Mouse (Mus musculus) midbrain, embryonic 16.5 days (tissue): ENCODE measurements around the gene Zfp54. TPM values are rescaled to one million over a fixed set of nuclear protein-coding genes. Genes with fewer than 3 reads are reported as not detected.
"Not testable (repeated sequence)": the region's sequence is repeated elsewhere in the genome, so short reads cannot be mapped to it uniquely, and the experiment has no call there.

Experiments used
- ATAC-seq: fragments of 200-750 bp; cut with Nextera tagmentation; 2 replicates; pipeline ENCODE4 v1.8.0; 2017; ENCODE audit warnings: moderate TSS enrichment
- H3K27ac ChIP-seq: fragments of 300-500 bp; sonication (generic); 2 replicates; pipeline ENCODE4 v1.5.1; 2014; ENCODE audit warnings: mild to moderate bottlenecking, low read length, mixed read lengths
- H3K27me3 ChIP-seq: fragments of 300-500 bp; sonication (generic); 2 replicates; pipeline ENCODE4 v1.6.1; 2014; ENCODE audit warnings: low read depth, low read length, mixed read lengths; ENCODE audit not compliant: control insufficient read depth, insufficient read depth
- H3K36me3 ChIP-seq: fragments of 300-500 bp; sonication (generic); 2 replicates; pipeline ENCODE4 v1.6.1; 2014; ENCODE audit warnings: mild to moderate bottlenecking, low read length, moderate library complexity, mixed read lengths; ENCODE audit not compliant: control insufficient read depth, insufficient read depth
- H3K4me1 ChIP-seq: fragments of 300-500 bp; sonication (generic); 2 replicates; pipeline ENCODE4 v1.6.1; 2014; ENCODE audit warnings: mild to moderate bottlenecking, low read length, mixed read lengths; ENCODE audit not compliant: control insufficient read depth, insufficient read depth
- H3K4me2 ChIP-seq: fragments of 300-500 bp; sonication (generic); 2 replicates; pipeline ENCODE4 v1.6.1; 2014; ENCODE audit warnings: mild to moderate bottlenecking, low read length, mixed read lengths
- H3K4me3 ChIP-seq: fragments of 300-500 bp; sonication (generic); 2 replicates; pipeline ENCODE4 v1.5.1; 2014; ENCODE audit warnings: low read depth, mild to moderate bottlenecking, low read length, moderate library complexity, mixed read lengths
- H3K9ac ChIP-seq: fragments of 300-500 bp; sonication (generic); 2 replicates; pipeline ENCODE4 v1.6.1; 2014; ENCODE audit warnings: low read depth, low read length, mixed read lengths
- H3K9me3 ChIP-seq: fragments of 300-500 bp; sonication (generic); replicated peaks from 2 replicates; pipeline ENCODE4 v1.6.1; 2014; ENCODE audit warnings: mild to moderate bottlenecking, low read length, mixed read lengths; ENCODE audit not compliant: control insufficient read depth, poor library complexity, severe bottlenecking
- WGBS: fragments of 180-500 bp; shearing (Covaris S2); extraction: QIAGEN DNeasy Blood & Tissue Kit; methylation state at CpG from one replicate; pipeline ENCODE4 v1.1.7; 2014; 5-methylcytosine and 5-hydroxymethylcytosine counted together
- polyA plus RNA-seq: library from polyadenylated mRNA; unstranded; fragments of >200 nt; fragmentation: Nextera tagmentation; extraction: Ambion mirVana; gene quantifications from 2 replicates; pipeline ENCODE4 v1.2.1, GENCODE M21; 2015

The Zfp54 gene
- 6.3 and 7.8 TPM in 2 replicates for polyA plus RNA-seq

DNA sequence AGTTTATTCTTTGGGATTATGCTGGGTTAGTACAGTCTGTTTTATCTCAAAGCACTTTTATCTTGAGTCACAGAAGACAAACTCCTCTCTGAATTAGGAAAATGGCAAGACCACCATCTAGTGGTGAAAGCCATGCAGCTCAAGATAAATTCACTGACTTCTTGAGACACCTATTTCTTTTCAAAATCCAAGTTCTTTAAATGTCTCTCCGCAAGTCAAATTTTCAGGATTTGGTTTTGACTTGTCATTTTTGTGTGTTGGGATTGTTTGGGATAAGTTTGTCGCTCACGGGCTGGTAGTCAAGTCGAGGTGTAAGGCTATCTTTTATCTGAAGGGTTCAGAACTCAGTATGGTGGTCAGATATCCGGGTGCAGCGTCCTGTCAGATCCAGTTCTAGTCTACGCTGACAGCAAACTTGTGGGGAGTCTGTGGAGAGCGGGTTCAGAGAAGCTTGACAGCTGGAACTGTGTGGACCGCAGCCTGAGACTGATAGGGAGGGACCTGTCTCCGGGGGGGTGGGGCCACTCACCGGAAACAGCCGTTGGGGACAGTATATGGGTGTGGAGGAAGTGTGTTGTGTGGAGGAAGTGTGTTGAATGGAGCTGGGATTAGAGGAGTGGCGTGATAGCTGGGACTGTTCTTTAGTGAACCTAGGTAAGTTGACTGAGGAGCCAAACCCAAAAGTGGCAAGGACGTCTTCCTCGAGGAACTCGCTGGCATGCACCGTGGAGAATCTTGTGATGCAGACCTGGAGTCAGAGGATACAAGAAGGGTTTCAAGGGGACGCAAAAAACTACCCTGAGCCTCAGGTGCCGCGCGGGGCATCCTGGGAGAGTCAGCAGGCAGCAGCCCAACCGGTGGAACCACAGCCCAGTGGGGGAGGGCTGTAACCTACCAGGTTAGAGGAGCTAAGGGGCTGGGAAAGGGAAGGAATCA is at the start of gene Zfp54:
Zfp54 (plus strand) TSS at position 564 of the 936 bp plus-strand sequence.
- Histone ChIP-seq H3K4me3 (peak within 1 kb of the TSS; percentile 53), H3K4me1 (peaks cover 6% of the 10 kb centered on the region), H3K27ac (peak within 1 kb of the TSS; percentile 69), H3K9ac (peak within 1 kb of the TSS; percentile 73), H3K36me3 (no peaks in the 10 kb centered on the region), H3K27me3 (no peaks in the 10 kb centered on the region), H3K4me2 (peak within 1 kb of the TSS; percentile 94), H3K9me3 (no peaks in the 10 kb centered on the region)
- peak; percentile 99 for ATAC-seq
- WGBS, result under 1% methylated on average over 22 of the region's 22 CpGs

DNA sequence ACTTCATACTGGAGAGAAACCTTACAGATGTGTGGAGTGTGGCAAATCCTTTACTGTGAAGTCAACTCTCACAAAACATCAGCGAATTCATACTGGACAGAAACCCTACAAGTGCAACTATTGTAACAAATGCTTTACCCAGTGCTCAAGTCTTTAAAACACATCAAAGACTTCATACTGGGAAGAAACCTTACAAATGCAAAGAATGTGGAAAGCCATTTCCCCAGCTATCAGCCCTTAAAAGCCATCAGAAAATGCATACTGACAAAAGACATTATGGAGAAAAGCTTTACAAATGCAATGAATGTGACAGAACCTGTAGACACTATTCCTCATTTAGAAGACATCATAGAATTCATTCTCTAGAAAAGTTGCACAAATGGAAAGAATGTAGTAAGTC is 47.7 kb upstream of the Zfp54 start:
- no peaks in the 10 kb centered on the region for H3K4me1 ChIP-seq
- 44% methylated on average over 1 of the region's 1 CpGs for WGBS
- no peak for ATAC-seq
- H3K9me3 ChIP-seq, result no peaks in the 10 kb centered on the region
- no peaks in the 10 kb centered on the region for H3K36me3 ChIP-seq
- H3K4me2 ChIP-seq, result no peak overlapping the region
- no peak overlapping the region for H3K27ac ChIP-seq
- no peak overlapping the region for H3K4me3 ChIP-seq
- no peaks in the 10 kb centered on the region; the same call in 1 of the 2 replicates for H3K27me3 ChIP-seq
- H3K9ac ChIP-seq, result no peak overlapping the region

DNA sequence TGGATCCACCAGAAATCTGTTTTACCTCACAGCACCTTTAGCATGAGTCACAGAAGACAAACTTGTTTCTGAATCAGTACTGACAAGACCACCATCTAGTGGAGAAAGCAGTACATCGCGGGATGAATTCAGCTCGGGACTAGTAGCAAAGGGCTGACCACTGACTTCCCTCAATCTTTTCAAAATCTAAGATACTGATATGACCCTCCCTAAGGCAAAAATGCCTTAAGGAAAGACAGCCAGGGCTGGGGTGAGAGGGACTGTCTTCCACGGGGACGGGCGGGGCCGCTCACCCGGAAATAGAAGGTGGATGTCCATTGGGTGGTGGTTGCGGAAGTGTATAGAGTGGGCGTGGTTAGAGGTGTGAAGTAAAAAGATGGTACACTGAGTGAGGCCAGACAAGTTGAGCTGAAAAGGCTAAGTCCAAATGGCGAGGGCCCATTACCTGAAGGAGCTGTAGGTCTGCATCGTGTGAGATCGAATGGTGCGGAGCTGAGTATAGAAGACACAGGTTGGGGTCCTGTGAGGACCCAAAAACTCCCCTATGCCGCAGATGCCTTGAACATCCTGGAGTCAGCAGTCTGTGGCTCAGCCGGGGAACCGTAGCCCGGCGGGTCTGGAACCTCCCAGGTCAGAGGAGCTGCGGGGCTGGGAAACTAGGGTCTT is 39.5 kb upstream of the Zfp54 start, which contains the start of gene Zfp677:
Zfp677 (plus strand) TSS at position 358 of the 666 bp plus-strand sequence.
- peaks cover 9% of the 10 kb centered on the region for H3K4me1 ChIP-seq

DNA sequence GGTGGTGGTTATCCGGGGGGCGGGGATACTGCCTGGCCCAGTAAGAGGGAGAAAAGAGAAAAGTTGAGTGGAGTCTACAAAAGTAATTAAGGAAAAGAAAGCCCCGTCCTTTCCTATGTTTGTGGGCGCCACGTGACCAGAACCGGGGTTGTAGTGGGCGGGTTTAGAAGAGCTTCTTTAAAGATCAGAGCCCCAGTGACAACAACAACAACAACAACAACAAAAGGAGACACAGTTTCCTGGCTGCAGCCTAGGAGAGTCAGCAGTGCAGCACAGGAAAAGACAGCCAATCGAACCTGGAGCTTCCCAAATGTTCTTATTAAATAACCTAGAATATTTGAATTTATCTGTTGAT is 39.0 kb upstream of the Zfp54 start:
- no peaks in the 10 kb centered on the region for H3K36me3 ChIP-seq
- H3K9me3 ChIP-seq, result no peaks in the 10 kb centered on the region
- H3K4me3 ChIP-seq, result peak overlapping the region; percentile 48
- H3K4me2 ChIP-seq, result peak overlapping the region; percentile 63
- peak overlapping the region; percentile 65 for H3K9ac ChIP-seq
- WGBS, result 12% methylated on average over 8 of the region's 8 CpGs
- no peaks in the 10 kb centered on the region for H3K27me3 ChIP-seq
- peaks cover 9% of the 10 kb centered on the region for H3K4me1 ChIP-seq
- ATAC-seq, result peak; percentile 77; the same call in 1 of the 2 replicates
- H3K27ac ChIP-seq, result no peak overlapping the region

More for the DNA sequence above, 39.5 kb upstream of the Zfp54 start, which contains the start of gene Zfp677:
- H3K4me2 ChIP-seq, result peak within 1 kb of the TSS; percentile 63
- H3K36me3 ChIP-seq, result no peaks in the 10 kb centered on the region
- peak; percentile 99 for ATAC-seq
- H3K27me3 ChIP-seq, result no peaks in the 10 kb centered on the region
- H3K4me3 ChIP-seq, result peak within 1 kb of the TSS; percentile 48
- peak within 1 kb of the TSS; percentile 65 for H3K9ac ChIP-seq
- no peaks in the 10 kb centered on the region for H3K9me3 ChIP-seq
- 6% methylated on average over 20 of the region's 20 CpGs for WGBS
- H3K27ac ChIP-seq, result peak within 1 kb of the TSS; percentile 43; the same call in 1 of the 2 replicates

DNA sequence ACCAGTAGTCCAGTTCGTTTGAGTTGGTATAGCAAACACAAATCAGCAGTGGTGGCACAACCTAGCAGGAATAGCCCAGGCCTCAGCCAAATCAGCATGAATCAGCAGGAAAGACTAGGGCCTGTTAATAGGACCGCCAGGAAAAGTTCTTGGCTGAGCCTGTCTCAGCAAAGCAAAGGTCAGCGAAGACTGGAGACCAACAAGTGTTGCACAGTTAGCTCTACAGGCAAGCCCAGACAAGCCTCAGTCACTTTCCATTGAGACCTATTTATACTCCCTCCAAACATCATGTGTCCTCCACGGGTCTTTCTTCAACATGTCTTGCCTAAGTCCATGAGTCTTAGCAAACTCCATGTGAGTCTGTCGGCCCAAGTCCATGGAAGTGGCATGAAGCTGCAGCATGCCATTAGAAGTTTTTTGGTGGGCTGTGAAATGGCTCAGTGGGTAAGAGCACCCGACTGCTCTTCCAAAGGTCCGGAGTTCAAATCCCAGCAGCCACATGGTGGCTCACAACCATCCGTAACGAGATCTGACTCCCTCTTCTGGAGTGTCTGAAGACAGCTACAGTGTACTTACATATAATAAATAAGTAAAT is 15.9 kb downstream of the Zfp54 start:
- not testable (repeated sequence) for H3K27ac ChIP-seq, H3K27me3 ChIP-seq, ATAC-seq, H3K9ac ChIP-seq, H3K4me3 ChIP-seq, H3K4me1 ChIP-seq, H3K9me3 ChIP-seq, H3K4me2 ChIP-seq, H3K36me3 ChIP-seq
- 87% methylated on average over 9 of the region's 9 CpGs for WGBS

DNA sequence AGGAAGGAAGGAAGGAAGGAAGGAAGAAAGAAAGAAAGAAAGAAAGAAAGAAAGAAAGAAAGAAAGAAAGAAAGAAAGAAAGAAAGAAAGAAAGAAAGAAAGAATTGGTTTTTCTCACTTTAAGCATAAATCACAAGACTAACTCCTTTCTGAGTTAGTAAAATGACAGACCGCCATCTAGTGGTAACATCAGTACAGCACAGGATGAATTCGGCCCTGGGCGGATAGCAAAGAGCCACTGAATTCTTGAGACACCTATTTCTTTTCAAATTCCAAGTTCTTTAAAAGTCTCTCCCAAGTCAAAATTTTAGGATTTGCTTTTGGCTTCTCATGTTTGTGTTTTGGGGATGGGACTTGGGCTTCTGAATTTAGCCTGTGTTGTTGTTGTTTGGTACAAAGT is 26.6 kb downstream of the Zfp54 start:
- ATAC-seq, result peak; percentile 86
- WGBS, result 0% methylated on average over 3 of the region's 3 CpGs

DNA sequence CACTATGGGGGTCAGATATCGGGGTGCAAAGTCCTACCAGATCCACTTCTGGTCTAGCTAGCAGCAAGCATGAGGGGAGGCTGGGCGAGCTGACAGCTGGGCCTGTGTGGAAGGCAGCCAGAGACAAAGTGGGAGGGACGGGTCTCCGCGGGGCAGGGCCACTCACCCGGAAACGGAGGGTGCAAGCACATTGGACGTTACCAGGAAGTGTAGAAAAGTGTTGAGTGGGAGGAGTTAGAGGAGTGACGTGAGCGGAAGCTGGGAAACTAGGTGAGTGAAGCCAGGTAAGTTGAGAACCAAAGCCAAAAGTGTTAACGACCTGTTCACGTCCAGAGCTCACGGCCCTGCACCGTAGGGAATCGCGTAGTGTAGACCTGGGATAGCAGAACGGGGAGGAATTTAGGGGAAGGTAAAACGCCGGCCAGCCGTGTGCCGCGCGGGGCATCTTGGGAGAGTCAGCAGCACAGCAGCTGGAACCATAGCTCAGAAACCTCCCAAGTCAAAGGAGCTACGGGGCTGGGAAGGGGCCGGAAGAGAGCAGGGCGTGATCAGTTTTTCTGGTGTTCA is 27.2 kb downstream of the Zfp54 start, which contains the start of gene Zfp51:
Zfp51 (plus strand) TSS at position 237 of the 567 bp plus-strand sequence.
- Histone ChIP-seq H3K9ac (peak within 1 kb of the TSS; percentile 64), H3K4me2 (peak within 1 kb of the TSS; percentile 68), H3K4me3 (peak within 1 kb of the TSS; percentile 60), H3K4me1 (peaks cover 6% of the 10 kb centered on the region), H3K9me3 (no peaks in the 10 kb centered on the region), H3K27me3 (no peaks in the 10 kb centered on the region), H3K27ac (peak within 1 kb of the TSS; percentile 84), H3K36me3 (no peaks in the 10 kb centered on the region)
- WGBS, result under 1% methylated on average over 26 of the region's 26 CpGs
- ATAC-seq, result peak; percentile 99

More for the DNA sequence above, 26.6 kb downstream of the Zfp54 start:
- no peaks in the 10 kb centered on the region for H3K36me3 ChIP-seq
- peaks cover 6% of the 10 kb centered on the region for H3K4me1 ChIP-seq
- no peaks in the 10 kb centered on the region for H3K27me3 ChIP-seq
- peak overlapping the region; percentile 68 for H3K4me2 ChIP-seq
- peak overlapping the region; percentile 84 for H3K27ac ChIP-seq
- peak overlapping the region; percentile 64 for H3K9ac ChIP-seq
- H3K4me3 ChIP-seq, result peak overlapping the region; percentile 60
- H3K9me3 ChIP-seq, result no peaks in the 10 kb centered on the region

DNA sequence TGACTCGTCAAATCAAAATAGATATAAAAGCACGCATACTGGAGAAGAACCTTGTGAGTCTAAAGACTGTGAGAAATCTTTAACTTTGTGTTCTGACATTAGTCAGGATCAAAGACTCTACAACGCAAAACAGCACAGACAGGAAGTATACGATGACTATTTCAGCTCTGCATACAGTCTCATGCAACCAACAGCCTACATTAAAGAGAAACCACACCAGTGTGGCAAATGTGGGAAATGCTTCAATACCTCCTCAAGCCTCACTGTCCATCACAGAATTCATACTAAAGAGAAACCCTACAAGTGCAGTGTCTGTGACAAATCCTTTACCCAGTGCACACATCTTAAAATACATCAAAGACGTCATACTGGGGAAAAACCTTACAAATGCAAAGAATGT is 40.5 kb downstream of the Zfp54 start:
- no peak for ATAC-seq
- no peak overlapping the region for H3K9ac ChIP-seq
- H3K4me1 ChIP-seq, result no peaks in the 10 kb centered on the region
- peaks cover 20% of the 10 kb centered on the region for H3K36me3 ChIP-seq
- H3K27me3 ChIP-seq, result no peaks in the 10 kb centered on the region
- WGBS, result 85% methylated on average over 5 of the region's 5 CpGs
- H3K9me3 ChIP-seq, result no peaks in the 10 kb centered on the region
- no peak overlapping the region for H3K4me2 ChIP-seq
- H3K4me3 ChIP-seq, result no peak overlapping the region
- no peak overlapping the region for H3K27ac ChIP-seq
